Mouse (Mus musculus) intestine, postnatal 0 days (tissue): Measurements from ENCODE around the gene Leng8. TPM values are rescaled to one million over a fixed set of nuclear protein-coding genes. Genes with fewer than 3 reads are reported as not detected.

Experiments
- ATAC-seq: fragments of 200-750 bp; cut with Nextera tagmentation; 2 replicates; pipeline ENCODE4 v1.8.0; 2017; ENCODE audit warnings: mild to moderate bottlenecking, moderate TSS enrichment, moderate library complexity
- H3K27ac ChIP-seq: fragments of 300-500 bp; sonication (generic); 2 replicates; pipeline ENCODE4 v1.5.1; 2014; ENCODE audit warnings: mild to moderate bottlenecking, low read depth, low read length, moderate library complexity
- H3K27me3 ChIP-seq: fragments of 300-500 bp; sonication (generic); replicated peaks from 2 replicates; pipeline ENCODE4 v1.6.1; 2014; ENCODE audit warnings: low read length, mixed read lengths; ENCODE audit not compliant: control insufficient read depth, insufficient read depth
- H3K36me3 ChIP-seq: fragments of 300-500 bp; sonication (generic); 2 replicates; pipeline ENCODE4 v1.6.1; 2014; ENCODE audit warnings: mild to moderate bottlenecking, moderate library complexity; ENCODE audit not compliant: control insufficient read depth, insufficient read depth
- H3K4me1 ChIP-seq: fragments of 300-500 bp; sonication (generic); replicated peaks from 2 replicates; pipeline ENCODE4 v1.6.1; 2014; ENCODE audit warnings: antibody characterized with exemption, low read length, mixed read lengths; ENCODE audit not compliant: control insufficient read depth, insufficient read depth
- H3K4me2 ChIP-seq: fragments of 300-500 bp; sonication (generic); replicated peaks from 2 replicates; pipeline ENCODE4 v1.6.1; 2014; ENCODE audit warnings: low read depth, mild to moderate bottlenecking, moderate library complexity
- H3K4me3 ChIP-seq: fragments of 300-500 bp; sonication (generic); 2 replicates; pipeline ENCODE4 v1.5.1; 2014; ENCODE audit warnings: low read depth, low read length
- H3K9ac ChIP-seq: fragments of 300-500 bp; sonication (generic); 2 replicates; pipeline ENCODE4 v1.6.1; 2014; ENCODE audit warnings: mild to moderate bottlenecking, low read depth, low read length
- H3K9me3 ChIP-seq: fragments of 300-500 bp; sonication (generic); 2 replicates; pipeline ENCODE4 v1.6.1; 2016; ENCODE audit warnings: mixed run types; ENCODE audit not compliant: control insufficient read depth
- CTCF ChIP-seq: sonication (generic); IDR thresholded peaks from 2 replicates; pipeline ENCODE4 v1.5.1; 2016; ENCODE audit warnings: low read depth, mild to moderate bottlenecking, control low read depth, antibody characterized with exemption, moderate library complexity
- WGBS: fragments of 180-500 bp; shearing (Covaris S2); extraction: QIAGEN DNeasy Blood & Tissue Kit; methylation state at CpG from one replicate; pipeline ENCODE4 v1.1.7; 2014; 5-methylcytosine and 5-hydroxymethylcytosine counted together
- polyA plus RNA-seq: library from polyadenylated mRNA; unstranded; fragments of >200 nt; fragmentation: Nextera tagmentation; extraction: Ambion mirVana; gene quantifications from 2 replicates; pipeline ENCODE4 v1.2.1, GENCODE M21; 2015

Leng8 gene
- polyA plus RNA-seq, 1 experiment from 2014 or later, result 13.8 TPM

- under 1% methylated on average over 64 of the region's 64 CpGs for WGBS
Measured at GRCm38 (mm10) chr7:4149209-4150054, 12.6 kb downstream of the Leng8 start.

GRCm38 (mm10) chr7:4150059-4150541 is 13.3 kb downstream of the Leng8 start, which contains the start of gene Leng9:
Gene Leng9, minus strand, starts transcription at chr7:4150374.
- peak within 1 kb of the TSS; percentile 81 for H3K9ac ChIP-seq
- H3K4me1 ChIP-seq, result peaks cover 7% of the 10 kb centered on the region
- WGBS, result 1% methylated on average over 14 of the region's 14 CpGs
- no peaks in the 10 kb centered on the region for H3K27me3 ChIP-seq
- peak within 1 kb of the TSS; percentile 100 for H3K27ac ChIP-seq
- H3K36me3 ChIP-seq, result peaks cover 28% of the 10 kb centered on the region
- ATAC-seq, result peak; percentile 75
- H3K4me2 ChIP-seq, result peak within 1 kb of the TSS; percentile 88
- no peak for TF ChIP-seq CTCF
- H3K9me3 ChIP-seq, result no peaks in the 10 kb centered on the region
- H3K4me3 ChIP-seq, result peak within 1 kb of the TSS; percentile 68

More at GRCm38 (mm10) chr7:4149209-4150054, 12.6 kb downstream of the Leng8 start:
- peaks cover 34% of the 10 kb centered on the region for H3K36me3 ChIP-seq
- peak overlapping the region; percentile 68 for H3K4me3 ChIP-seq
- H3K9me3 ChIP-seq, result no peaks in the 10 kb centered on the region
- H3K4me1 ChIP-seq, result peaks cover 7% of the 10 kb centered on the region
- H3K9ac ChIP-seq, result peak overlapping the region; percentile 81
- H3K27me3 ChIP-seq, result no peaks in the 10 kb centered on the region
- no peak for TF ChIP-seq CTCF
- peak overlapping the region; percentile 88 for H3K4me2 ChIP-seq
- H3K27ac ChIP-seq, result peak overlapping the region; percentile 100
- peak; percentile 54 for ATAC-seq

GRCm38 (mm10) chr7:4150811-4151221 is 14.0 kb downstream of the Leng8 start:
- H3K4me2 ChIP-seq, result peak overlapping the region; percentile 88
- no peak for TF ChIP-seq CTCF
- WGBS, result 18% methylated on average over 14 of the region's 14 CpGs
- no peak overlapping the region for H3K9ac ChIP-seq
- peaks cover 21% of the 10 kb centered on the region; the same call in 1 of the 2 replicates for H3K36me3 ChIP-seq
- peak; percentile 88 for ATAC-seq
- H3K4me3 ChIP-seq, result peak overlapping the region; percentile 68
- H3K4me1 ChIP-seq, result peaks cover 7% of the 10 kb centered on the region
- H3K27me3 ChIP-seq, result no peaks in the 10 kb centered on the region
- peak overlapping the region; percentile 100 for H3K27ac ChIP-seq
- H3K9me3 ChIP-seq, result no peaks in the 10 kb centered on the region

GRCm38 (mm10) chr7:4151241-4151640 is 14.4 kb downstream of the Leng8 start:
- H3K9me3 ChIP-seq, result no peaks in the 10 kb centered on the region
- WGBS, result 35% methylated on average over 22 of the region's 22 CpGs
- no peaks in the 10 kb centered on the region for H3K27me3 ChIP-seq
- no peak for ATAC-seq
- H3K4me2 ChIP-seq, result peak overlapping the region; percentile 88
- H3K36me3 ChIP-seq, result peaks cover 17% of the 10 kb centered on the region; the same call in 1 of the 2 replicates
- peak overlapping the region; percentile 94 for H3K27ac ChIP-seq
- TF ChIP-seq CTCF, result no peak
- H3K4me3 ChIP-seq, result peak overlapping the region; percentile 18
- peaks cover 7% of the 10 kb centered on the region for H3K4me1 ChIP-seq
- H3K9ac ChIP-seq, result no peak overlapping the region

GRCm38 (mm10) chr7:4154356-4154755 is 17.5 kb downstream of the Leng8 start:
- Histone ChIP-seq H3K9ac (no peak overlapping the region), H3K36me3 (peaks cover 5% of the 10 kb centered on the region), H3K4me3 (no peak overlapping the region), H3K9me3 (no peaks in the 10 kb centered on the region), H3K4me2 (no peak overlapping the region), H3K27me3 (no peaks in the 10 kb centered on the region), H3K4me1 (no peaks in the 10 kb centered on the region; the same call in 1 of the 2 replicates), H3K27ac (no peak overlapping the region)
- WGBS, result 75% methylated on average over 5 of the region's 5 CpGs
- no peak for TF ChIP-seq CTCF
- no peak for ATAC-seq

GRCm38 (mm10) chr7:4154976-4155375 is 18.1 kb downstream of the Leng8 start:
- TF ChIP-seq CTCF, result no peak
- no peaks in the 10 kb centered on the region for H3K27me3 ChIP-seq
- WGBS, result 70% methylated on average over 4 of the region's 4 CpGs
- no peak overlapping the region for H3K9ac ChIP-seq
- no peaks in the 10 kb centered on the region for H3K9me3 ChIP-seq
- H3K36me3 ChIP-seq, result peaks cover 5% of the 10 kb centered on the region
- H3K27ac ChIP-seq, result no peak overlapping the region
- H3K4me3 ChIP-seq, result no peak overlapping the region
- no peak for ATAC-seq
- H3K4me1 ChIP-seq, result no peaks in the 10 kb centered on the region; the same call in 1 of the 2 replicates
- no peak overlapping the region for H3K4me2 ChIP-seq
